Mouse (Mus musculus) CD4-positive, CD25-positive, alpha-beta regulatory T cell, adult 4 months (primary cell): ENCODE data around the gene Eef1akmt4. TPM values are rescaled to one million over a fixed set of nuclear protein-coding genes. Genes with fewer than 3 reads are reported as not detected.
"Not testable (repeated sequence)": the region's sequence is repeated elsewhere in the genome, so short reads cannot be mapped to it uniquely, and the experiment has no call there.

Source experiments
- ATAC-seq: one replicate; pipeline ENCODE4 v1.8.0; 2017
- polyA plus RNA-seq, 2 experiments: library from polyadenylated mRNA; unstranded; fragments of 100-300 nt; shearing (Covaris generic); gene quantifications; one replicate each; pipeline ENCODE4 v1.2.1; 2017

Eef1akmt4 gene
- polyA plus RNA-seq, 2 experiments from 2014 or later = 18.8 to 21.6 TPM

DNA sequence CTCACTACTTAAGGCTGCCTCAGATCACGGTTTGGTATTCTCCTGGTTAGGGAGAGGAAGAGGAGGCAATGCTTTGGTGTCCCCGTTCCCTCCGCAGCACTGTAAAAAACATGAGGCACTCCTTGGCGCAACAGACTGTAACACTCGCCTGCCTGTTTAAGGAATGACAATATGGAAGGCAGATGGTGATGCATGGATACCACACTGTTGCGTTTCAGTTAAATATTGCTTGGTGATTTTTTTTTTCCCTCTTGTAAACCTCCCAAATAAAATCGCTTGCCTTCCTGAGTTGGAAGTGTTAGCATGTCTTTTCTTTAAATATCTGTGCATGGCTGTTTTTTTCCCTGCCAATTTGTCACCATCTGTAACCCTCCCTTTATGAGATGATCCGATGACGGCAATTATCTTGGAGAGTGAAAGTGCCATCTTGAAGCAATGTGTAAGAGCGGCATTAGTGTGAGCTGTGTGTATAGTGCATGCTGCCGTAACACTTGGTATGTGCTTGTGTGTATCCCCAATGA, 17.5 kb downstream of the Eef1akmt4 start:
- ATAC-seq = no peak

DNA sequence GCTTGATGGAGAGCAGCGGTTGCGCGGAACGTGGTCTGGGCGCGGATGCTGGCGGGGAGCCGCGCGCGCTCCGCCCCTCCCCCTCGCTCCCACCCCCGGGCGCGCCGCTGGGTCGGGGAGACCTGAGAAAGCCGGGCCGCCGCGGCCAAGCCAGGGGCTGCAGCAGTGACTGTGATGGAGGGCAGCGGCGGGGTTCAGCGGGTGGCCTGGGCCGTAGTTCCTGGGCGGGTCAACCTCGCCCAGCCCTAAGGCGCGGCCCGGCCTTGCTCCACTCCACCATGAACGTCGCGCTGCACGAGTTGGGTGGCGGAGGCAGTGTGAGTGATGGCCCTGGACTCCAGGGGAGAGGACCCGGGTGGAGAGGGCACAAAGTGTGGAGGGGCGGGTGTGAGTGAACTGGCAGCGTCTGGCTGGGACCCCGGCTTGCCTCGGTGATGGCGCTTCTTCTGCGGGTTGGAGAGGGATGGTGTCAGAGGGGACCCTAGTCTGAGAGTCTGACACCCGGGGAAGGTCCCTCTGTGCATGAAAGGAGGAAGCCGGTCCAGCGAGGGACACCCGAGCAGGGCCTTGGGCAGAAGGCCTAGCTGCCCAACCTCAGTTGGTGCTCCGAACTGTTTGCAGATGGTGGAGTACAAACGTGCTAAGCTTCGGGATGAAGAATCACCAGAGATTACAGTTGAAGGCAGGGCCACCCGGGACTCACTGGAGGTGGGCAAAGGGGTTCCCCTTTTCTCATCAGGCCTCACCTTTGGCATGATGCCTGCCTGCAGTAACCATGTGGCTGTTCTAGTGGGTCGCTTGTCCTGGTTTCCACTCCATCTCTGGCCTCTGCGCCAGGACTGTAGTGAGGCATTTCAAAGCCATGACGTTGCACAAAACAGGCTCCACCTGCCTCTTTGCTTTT, 18.6 kb downstream of the Eef1akmt4 start, which contains the start of gene Ece2:
Gene Ece2, plus strand, starts transcription at position 98 of the 904 bp plus-strand sequence.
- no peak for ATAC-seq

DNA sequence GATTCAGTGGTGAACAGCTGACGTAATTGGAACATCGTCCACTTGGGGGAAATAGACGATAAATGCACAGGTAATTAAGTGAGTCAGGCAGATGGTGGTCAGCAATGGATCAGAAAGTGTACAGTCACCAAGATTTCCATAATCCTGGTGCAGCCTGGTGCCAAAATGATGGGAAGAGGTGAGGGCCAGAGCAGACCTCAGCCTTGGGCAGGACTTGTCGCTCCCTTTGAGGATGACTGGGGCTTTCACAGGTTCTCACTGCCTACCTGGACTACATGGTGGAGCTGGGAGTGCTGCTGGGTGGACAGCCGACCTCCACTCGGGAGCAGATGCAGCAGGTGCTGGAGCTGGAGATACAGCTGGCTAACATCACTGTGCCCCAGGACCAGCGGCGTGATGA, 26.0 kb downstream of the Eef1akmt4 start:
- ATAC-seq = no peak

DNA sequence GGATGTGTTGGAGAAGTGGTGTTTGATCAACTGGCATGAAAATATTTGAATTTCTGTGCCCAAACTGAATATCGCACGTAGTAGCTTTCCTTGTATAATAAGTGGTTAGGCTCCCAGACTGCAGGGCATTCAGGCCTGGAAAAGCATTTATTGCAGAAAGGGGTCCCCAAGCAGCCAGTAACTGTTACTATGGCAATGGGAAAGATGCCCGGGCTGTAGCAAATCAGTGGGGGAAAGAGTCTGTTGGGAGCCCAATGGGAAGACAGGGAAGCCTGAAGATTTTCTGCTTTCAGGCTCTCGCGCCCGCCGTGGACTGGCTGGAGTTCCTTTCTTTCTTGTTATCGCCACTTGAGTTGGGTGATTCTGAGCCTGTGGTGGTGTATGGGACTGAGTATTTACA, 27.0 kb downstream of the Eef1akmt4 start:
- ATAC-seq = no peak

DNA sequence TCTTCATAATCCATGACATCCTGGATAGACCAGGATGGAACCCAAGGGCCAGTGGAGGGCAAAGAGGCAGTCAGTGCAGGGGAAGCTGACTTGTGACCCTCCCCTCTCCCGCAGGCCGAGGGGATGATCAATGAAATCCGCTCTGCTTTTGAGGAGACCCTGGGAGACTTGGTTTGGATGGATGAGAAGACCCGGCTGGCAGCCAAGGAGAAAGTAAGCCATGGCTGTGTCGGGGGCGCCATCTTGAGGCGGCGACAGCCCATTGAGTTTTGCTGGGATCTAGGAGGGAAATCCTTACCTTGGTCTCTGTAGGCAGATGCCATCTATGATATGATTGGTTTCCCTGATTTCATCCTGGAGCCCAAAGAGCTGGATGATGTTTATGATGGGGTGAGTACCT, 30.8 kb downstream of the Eef1akmt4 start:
- peak; percentile 74 for ATAC-seq

GRCm38 (mm10) chr16:20643911-20644310, 32.5 kb downstream of the Eef1akmt4 start:
- no peak for ATAC-seq

- ATAC-seq = peak; percentile 97
Measured at GRCm38 (mm10) chr16:20651076-20651946, 39.9 kb downstream of the Eef1akmt4 start, which contains the start of gene Psmd2. Psmd2 (plus strand) TSS chr16:20651652.

GRCm38 (mm10) chr16:20651947-20652310, 40.5 kb downstream of the Eef1akmt4 start:
- ATAC-seq = no peak

DNA sequence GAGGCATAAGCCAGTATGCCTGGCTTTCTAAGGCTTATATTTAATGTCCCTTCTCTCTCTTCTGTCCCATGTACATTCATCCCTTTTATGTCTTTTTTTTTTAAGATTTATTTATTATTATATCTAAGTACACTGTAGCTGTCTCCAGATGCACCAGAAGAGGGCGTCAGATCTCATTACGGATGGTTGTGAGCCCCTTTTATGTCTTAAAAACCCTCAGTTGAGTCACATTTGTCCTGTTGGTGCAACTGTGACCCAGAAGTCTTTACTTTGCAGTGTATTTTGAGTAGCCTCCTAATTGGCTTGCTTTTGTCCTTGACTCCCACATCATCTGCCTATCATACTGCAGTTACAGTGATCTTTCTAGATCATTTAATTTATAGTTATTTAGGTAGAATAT, 41.9 kb downstream of the Eef1akmt4 start:
- ATAC-seq = no peak

GRCm38 (mm10) chr16:20657661-20658060, 46.3 kb downstream of the Eef1akmt4 start:
- no peak for ATAC-seq

DNA sequence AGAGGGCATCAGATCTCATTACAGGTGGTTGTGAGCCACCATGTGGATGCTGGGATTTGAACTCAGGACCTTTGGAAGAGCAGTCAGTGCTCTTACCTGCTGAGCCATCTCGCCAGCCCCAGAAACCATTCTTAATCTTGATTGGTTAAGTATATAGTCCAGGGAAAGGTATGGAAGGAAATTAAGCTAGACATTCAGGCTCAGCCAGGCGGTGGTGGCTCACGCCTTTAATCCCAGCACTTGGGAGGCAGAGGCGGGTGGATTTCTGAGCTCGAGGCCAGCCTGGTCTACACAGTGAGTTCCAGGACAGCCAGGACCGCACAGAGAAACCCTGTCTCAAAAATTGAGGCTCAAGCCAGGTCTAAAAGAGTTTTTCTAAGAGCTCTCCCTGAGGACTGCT, 56.6 kb downstream of the Eef1akmt4 start, which contains the start of gene Eif4g1:
Gene Eif4g1, plus strand, starts transcription at position 301 of the 400 bp plus-strand sequence.
- ATAC-seq = not testable (repeated sequence)

Other genes starting within 250 kb of the Eef1akmt4 start
- 10 to 100 TPM; 36.6 to 41.9 TPM for gene Abcc5, start 185.2 kb upstream of the Eef1akmt4 start, polyA plus RNA-seq
- gene Eif2b5, start 112.8 kb upstream of the Eef1akmt4 start, polyA plus RNA-seq = 10 to 100 TPM; 12.0 to 16.3 TPM
- gene Dvl3, start 94.6 kb upstream of the Eef1akmt4 start, polyA plus RNA-seq = 10 to 100 TPM; 14.7 to 17.8 TPM
- gene Ap2m1, start 76.1 kb upstream of the Eef1akmt4 start, polyA plus RNA-seq = 100 to 1,000 TPM; 452 to 618 TPM
- 10 to 100 TPM; 74.2 to 95.0 TPM for gene Abcf3, start 63.0 kb upstream of the Eef1akmt4 start, polyA plus RNA-seq
- gene Vwa5b2, start 22.1 kb upstream of the Eef1akmt4 start, polyA plus RNA-seq = under 1 TPM in 1 of 2 experiments, not detected in 1; 0.16 TPM
- gene Gm49333, start within 50 bp of the Eef1akmt4 start, polyA plus RNA-seq = not detected
- gene Alg3, start 142 bp downstream of the Eef1akmt4 start, polyA plus RNA-seq = 10 to 100 TPM; 31.9 to 41.6 TPM
- not detected for gene Camk2n2, start 9.7 kb downstream of the Eef1akmt4 start, polyA plus RNA-seq
- not detected for gene Ece2, start 18.2 kb downstream of the Eef1akmt4 start, polyA plus RNA-seq
- 100 to 1,000 TPM; 179 to 222 TPM for gene Psmd2, start 40.1 kb downstream of the Eef1akmt4 start, polyA plus RNA-seq
- 10 to 100 TPM; 56.0 to 66.6 TPM for gene Eif4g1, start 56.7 kb downstream of the Eef1akmt4 start, polyA plus RNA-seq
- gene Fam131a, start 81.6 kb downstream of the Eef1akmt4 start, polyA plus RNA-seq = under 1 TPM; 0.34 to 0.59 TPM
- 10 to 100 TPM; 59.3 to 62.4 TPM for gene Polr2h, start 106.1 kb downstream of the Eef1akmt4 start, polyA plus RNA-seq
- gene Clcn2, start 106.2 kb downstream of the Eef1akmt4 start, polyA plus RNA-seq = 1 to 10 TPM; 1.4 to 1.7 TPM
- not detected for gene Chrd, start 121.5 kb downstream of the Eef1akmt4 start, polyA plus RNA-seq
- gene Thpo, start 122.9 kb downstream of the Eef1akmt4 start, polyA plus RNA-seq = not detected